Mouse (Mus musculus) monocyte, adult 59 days (primary cell): ENCODE measurements around the gene Vmn1r36. TPM values are rescaled to one million over a fixed set of nuclear protein-coding genes. Genes with fewer than 3 reads are reported as not detected.

Source experiments
- total RNA-seq, 2 experiments: library from RNA; stranded (reverse); gene quantifications; one replicate each; pipeline ENCODE4 v1.2.4; 2023

Gene Vmn1r36
- not detected for total RNA-seq

DNA sequence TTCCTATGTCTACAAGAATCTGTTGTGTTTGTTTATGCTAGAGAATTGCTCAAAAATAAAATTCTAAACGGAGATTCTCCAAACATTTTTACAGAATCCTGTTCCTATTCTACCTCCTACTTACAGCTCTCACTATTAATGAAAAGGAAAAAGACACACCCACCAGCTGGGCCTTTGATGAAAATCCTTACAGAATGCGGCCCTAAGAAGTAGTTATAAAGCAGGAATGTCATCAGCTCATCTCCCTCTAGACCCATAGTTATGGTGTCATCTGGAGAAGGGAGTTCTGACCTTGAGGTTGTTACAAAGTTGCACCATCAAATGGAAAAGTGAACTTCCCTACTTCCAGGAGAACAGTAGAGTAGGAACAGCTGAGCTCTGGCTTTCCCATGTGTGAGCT lies at the start of gene Vmn1r36:
TSS of gene Vmn1r36 (minus strand) at position 101 of the 400 bp plus-strand sequence.

DNA sequence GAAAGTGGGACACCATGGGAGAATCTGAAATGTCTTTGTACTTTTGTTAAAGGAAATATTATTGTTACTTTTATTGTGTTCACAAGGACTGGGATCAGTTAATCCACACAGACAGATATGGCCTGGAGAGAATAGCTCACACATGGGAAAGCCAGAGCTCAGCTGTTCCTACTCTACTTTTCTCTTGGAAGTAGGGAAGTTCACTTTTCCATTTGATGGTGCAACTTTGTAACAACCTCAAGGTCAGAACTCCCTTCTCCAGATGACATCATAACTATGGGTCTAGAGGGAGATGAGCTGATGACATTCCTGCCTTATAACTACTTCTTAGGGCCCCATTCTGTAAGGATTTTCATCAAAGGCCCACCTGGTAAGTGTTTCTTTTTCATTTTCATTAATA lies 10.1 kb upstream of the Vmn1r36 start, which contains the start of gene Vmn1r37:
TSS of gene Vmn1r37 (plus strand) at position 301 of the 400 bp plus-strand sequence.

DNA sequence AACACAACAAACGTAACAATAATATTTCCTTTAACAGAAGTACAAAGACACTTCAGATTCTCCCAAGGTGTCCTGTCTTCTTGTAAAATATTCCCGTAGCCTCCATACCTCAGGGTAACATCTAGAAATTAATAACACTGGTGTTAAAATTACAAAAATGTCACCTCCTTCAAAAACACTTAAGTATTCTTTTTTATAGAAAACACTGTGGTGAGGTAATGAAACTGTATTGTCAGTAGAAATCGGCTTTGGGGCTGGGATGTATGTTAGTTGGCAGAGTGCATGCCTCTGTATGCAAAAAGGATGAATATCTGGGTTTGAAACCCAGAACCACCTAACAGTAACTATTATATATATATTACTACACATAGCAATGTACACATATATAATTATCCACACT lies 33.2 kb downstream of the Vmn1r36 start, which contains the start of gene Vmn1r35:
TSS of gene Vmn1r35 (minus strand) at position 101 of the 400 bp plus-strand sequence.

Other genes with a start within 250 kb of the Vmn1r36 start
- gene Mad2l1, start 183.8 kb downstream of the Vmn1r36 start, total RNA-seq: 1 to 10 TPM; 3.5 to 6.0 TPM
- not detected for gene Vmn1r32, start 159.1 kb downstream of the Vmn1r36 start, total RNA-seq
- not detected for gene Vmn1r33, start 100.9 kb downstream of the Vmn1r36 start, total RNA-seq
- not detected for gene Vmn1r34, start 75.3 kb downstream of the Vmn1r36 start, total RNA-seq
- not detected for gene Vmn1r35, start 33.3 kb downstream of the Vmn1r36 start, total RNA-seq
- not detected for gene Vmn1r37, start 10.2 kb upstream of the Vmn1r36 start, total RNA-seq
- gene Vmn1r38, start 63.5 kb upstream of the Vmn1r36 start, total RNA-seq: not detected
- not detected for gene Vmn1r39, start 91.4 kb upstream of the Vmn1r36 start, total RNA-seq
- gene Gng12, start 177.2 kb upstream of the Vmn1r36 start, total RNA-seq: 10 to 100 TPM; 37.7 to 44.6 TPM